Mouse (Mus musculus): ENCODE data around the gene Trub1. TPM values are rescaled to one million over a fixed set of nuclear protein-coding genes. Genes with fewer than 3 reads are reported as not detected.
A peak's percentile ranks its signal among the peaks of the same experiment; 100 is the strongest.

Gene Trub1
- polyA plus RNA-seq, 1 experiment from 2014 or later = 25.2 TPM

DNA sequence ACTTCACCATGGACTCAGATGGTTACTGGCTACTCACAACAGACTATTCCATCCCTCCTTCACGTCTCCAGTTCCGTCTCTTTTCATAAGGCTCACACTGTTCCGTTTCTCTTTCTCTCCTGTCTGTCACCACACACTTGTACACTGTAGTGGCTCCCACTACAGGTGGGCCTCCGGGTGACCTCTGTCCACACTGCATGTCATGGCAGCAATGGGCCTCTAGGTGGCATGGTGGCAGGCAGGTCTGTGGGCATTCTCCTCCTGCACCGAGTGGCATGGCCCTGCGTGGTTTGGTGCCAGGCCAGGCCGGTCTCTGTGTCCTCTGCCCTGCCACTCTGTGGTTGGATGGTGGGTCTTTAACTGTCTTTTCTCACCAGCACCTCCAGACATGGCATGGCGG is 30.1 kb downstream of the Trub1 start:
- no peak overlapping the region for H3K4me3 ChIP-seq
- no peaks in the 10 kb centered on the region for H3K27me3 ChIP-seq (ENCODE audit: low read depth, poor library complexity, severe bottlenecking)
- H3K9me3 ChIP-seq (replicated peaks) = no peaks in the 10 kb centered on the region
- H3K27ac ChIP-seq = no peak overlapping the region
- peaks cover 24% of the 10 kb centered on the region for H3K4me1 ChIP-seq
- 90% methylated on average over 8 of the region's 8 CpGs for WGBS
- DNase-seq (ENCODE audit: low spot score) = no peak
- peaks cover 24% of the 10 kb centered on the region for H3K36me3 ChIP-seq

DNA sequence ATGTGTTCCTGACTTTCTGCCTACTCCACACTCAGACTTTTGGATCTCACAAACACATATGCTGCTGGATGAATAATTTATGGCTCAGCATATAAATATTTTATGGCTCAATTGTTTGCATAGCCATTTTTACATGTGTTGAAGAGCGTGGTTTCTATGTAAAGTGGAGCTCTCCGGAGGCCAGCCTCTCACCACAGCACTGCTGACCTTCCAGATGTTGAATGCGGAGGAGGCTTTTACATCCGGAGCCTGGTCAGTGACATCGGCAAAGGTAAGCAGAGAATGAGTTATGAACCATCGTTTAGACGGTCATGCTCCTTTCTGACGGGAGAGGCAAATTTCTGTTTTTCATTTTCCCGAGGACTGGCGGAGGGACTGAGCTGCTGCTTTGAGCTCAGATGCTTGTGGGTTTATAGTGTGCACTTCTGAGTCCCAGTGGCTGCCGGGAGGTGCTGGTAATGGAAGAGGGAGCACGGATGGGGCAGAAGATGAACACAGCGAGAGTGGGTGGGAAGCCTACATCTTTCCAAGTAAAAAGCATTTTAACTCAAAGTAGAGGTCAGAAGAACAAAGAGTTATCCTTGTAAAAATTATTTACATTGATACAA is 34.4 kb downstream of the Trub1 start:
- DNase-seq (ENCODE audit: low spot score) = no peak
- peak overlapping the region; percentile 71; the same call in 1 of the 2 replicates for H3K27ac ChIP-seq
- H3K36me3 ChIP-seq = peaks cover 23% of the 10 kb centered on the region
- H3K4me1 ChIP-seq = peaks cover 47% of the 10 kb centered on the region
- WGBS = 43% methylated on average over 13 of the region's 13 CpGs
- H3K9me3 ChIP-seq (replicated peaks) = no peaks in the 10 kb centered on the region
- no peak overlapping the region for H3K4me3 ChIP-seq
- no peaks in the 10 kb centered on the region for H3K27me3 ChIP-seq (ENCODE audit: low read depth, poor library complexity, severe bottlenecking)

DNA sequence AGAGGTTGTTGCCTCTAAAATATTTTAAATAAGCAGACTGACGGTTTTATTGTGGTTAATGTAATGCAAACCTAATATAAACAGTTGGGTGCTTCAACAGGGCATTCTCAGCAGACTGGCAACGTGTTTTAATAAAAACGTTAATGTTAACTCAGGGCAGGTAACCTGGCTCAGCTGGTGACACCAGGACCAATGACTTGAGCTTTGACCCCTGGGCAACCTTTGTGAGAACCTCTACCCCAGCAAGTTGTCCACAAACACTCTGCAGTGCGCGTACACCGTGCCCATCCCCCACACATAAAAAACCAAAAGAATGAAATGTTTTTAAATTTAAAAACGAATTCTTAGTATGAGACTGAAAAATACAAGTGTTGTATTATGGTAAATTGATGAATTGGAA is 36.8 kb downstream of the Trub1 start:
- Histone ChIP-seq H3K36me3 (peaks cover 14% of the 10 kb centered on the region), H3K9me3 (replicated peaks) (no peaks in the 10 kb centered on the region), H3K4me1 (peaks cover 47% of the 10 kb centered on the region), H3K4me3 (no peak overlapping the region), H3K27ac (no peak overlapping the region), H3K27me3 (ENCODE audit: low read depth, poor library complexity, severe bottlenecking) (no peaks in the 10 kb centered on the region)
- 73% methylated on average over 7 of the region's 7 CpGs for WGBS
- DNase-seq (ENCODE audit: low spot score) = no peak

DNA sequence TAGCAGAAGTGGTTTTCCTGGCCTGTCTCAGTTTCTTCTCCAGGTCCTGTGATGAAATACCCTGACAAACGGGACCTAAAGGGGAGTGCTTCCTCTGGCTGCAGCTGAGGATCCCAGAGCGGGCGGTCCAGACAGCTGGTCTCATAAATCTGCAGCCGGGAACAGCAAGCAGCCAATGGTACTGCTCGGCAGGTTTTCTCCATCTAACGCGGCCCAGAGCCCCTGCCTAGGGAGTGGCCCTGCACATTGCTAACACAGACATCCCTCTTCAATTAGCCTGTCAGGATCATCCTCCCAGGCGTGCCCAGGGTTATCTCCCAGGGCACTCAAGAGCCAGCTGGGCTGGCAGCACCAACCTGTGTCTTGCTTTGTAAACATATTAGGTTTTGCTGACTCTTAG is 38.3 kb downstream of the Trub1 start:
- Histone ChIP-seq H3K4me3 (no peak overlapping the region), H3K4me1 (peaks cover 52% of the 10 kb centered on the region), H3K36me3 (peaks cover 5% of the 10 kb centered on the region; the same call in 1 of the 2 replicates), H3K27ac (peak overlapping the region; percentile 62), H3K27me3 (ENCODE audit: low read depth, poor library complexity, severe bottlenecking) (no peaks in the 10 kb centered on the region), H3K9me3 (replicated peaks) (no peaks in the 10 kb centered on the region)
- 7% methylated on average over 8 of the region's 8 CpGs for WGBS
- DNase-seq (ENCODE audit: low spot score) = peak; percentile 72

DNA sequence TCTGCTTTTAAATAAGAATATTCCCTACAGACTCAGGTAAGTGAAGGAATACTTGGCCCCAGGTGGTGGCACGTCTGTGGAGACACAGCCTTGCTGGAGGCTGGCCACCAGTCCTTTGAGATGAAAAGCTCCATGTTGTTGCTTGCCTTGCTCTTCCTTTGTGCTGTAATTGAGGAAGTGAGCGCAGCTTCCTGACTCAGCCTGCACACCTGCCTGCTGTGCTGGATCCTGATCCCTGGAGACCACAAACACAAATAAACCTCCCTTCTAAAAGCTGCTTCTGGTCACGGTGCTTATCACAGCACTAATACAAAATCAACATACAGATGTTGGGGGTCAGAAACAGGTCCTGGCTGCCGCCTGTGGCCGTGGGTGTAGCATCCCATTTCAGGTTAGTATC is 41.3 kb downstream of the Trub1 start:
- Histone ChIP-seq H3K27ac (no peak overlapping the region), H3K4me1 (peaks cover 53% of the 10 kb centered on the region), H3K9me3 (replicated peaks) (no peaks in the 10 kb centered on the region), H3K4me3 (no peak overlapping the region), H3K36me3 (peaks cover 4% of the 10 kb centered on the region; the same call in 1 of the 2 replicates), H3K27me3 (ENCODE audit: low read depth, poor library complexity, severe bottlenecking) (no peaks in the 10 kb centered on the region)
- WGBS = 86% methylated on average over 5 of the region's 5 CpGs
- no peak for DNase-seq (ENCODE audit: low spot score)

DNA sequence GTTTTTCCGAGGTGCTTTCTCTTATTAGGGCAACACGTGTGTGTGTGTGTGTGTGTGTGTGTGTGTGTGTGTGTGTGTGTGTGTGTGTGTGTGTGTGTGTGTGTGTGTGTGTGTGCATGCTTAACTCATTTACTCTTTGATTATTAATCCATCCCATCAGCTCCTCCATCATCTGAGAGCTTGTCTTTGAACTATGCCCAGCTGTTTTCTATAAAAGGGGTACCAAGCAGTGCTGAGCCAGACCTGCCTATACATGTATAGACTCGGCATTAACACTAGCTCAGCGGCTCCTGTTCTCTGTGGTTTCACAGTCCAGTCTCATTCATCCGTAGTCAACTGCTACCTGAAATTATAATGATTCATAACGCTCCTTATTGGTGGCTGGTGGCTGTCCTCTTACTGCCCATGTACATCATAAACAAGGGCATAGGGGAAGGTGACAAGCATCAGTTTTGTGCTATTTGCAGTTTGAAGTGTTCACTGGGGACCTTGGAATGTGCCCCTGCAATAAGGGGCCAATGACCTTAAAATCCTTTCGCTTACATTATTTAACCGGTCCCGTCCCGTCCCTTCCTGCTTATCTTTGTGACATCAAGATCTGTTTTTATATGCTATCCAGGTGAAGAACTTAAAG is 45.5 kb downstream of the Trub1 start:
- Histone ChIP-seq H3K4me1 (peaks cover 44% of the 10 kb centered on the region), H3K36me3 (peaks cover 2% of the 10 kb centered on the region; the same call in 1 of the 2 replicates), H3K27ac (peak overlapping the region; percentile 84), H3K9me3 (replicated peaks) (no peaks in the 10 kb centered on the region), H3K27me3 (ENCODE audit: low read depth, poor library complexity, severe bottlenecking) (no peaks in the 10 kb centered on the region), H3K4me3 (peak overlapping the region; percentile 25)
- WGBS = 28% methylated on average over 10 of the region's 10 CpGs
- DNase-seq (ENCODE audit: low spot score) = peak; percentile 52

DNA sequence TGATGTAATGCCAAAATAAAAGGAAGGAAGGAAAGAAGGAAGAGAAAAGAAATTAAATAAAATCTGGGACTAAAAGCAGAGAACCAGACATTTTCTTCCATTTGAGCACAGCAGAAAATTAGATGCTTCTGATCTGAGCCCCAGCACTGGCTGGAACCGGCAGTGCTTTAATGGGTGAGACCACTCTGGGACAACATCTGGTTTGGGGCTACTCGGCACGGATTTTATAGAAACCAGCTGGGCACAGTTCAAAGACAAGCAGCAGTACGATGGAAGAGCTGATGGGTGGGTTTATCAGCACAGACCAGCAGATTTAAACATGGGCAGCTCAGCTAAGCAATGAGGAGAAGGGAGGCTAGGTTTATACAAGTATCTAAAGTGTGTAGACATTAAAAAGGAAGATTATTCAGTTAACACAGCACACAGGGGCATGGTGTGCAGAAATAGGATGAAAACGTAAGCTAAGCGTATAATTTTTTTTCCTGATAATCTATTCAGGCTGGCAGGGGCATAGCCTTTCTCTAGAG is 46.2 kb downstream of the Trub1 start:
- Histone ChIP-seq H3K9me3 (replicated peaks) (no peaks in the 10 kb centered on the region), H3K27ac (peak overlapping the region; percentile 84), H3K36me3 (peaks cover 2% of the 10 kb centered on the region; the same call in 1 of the 2 replicates), H3K4me1 (peaks cover 50% of the 10 kb centered on the region), H3K27me3 (ENCODE audit: low read depth, poor library complexity, severe bottlenecking) (no peaks in the 10 kb centered on the region), H3K4me3 (peak overlapping the region; percentile 25; the same call in 1 of the 2 replicates)
- 26% methylated on average over 6 of the region's 6 CpGs for WGBS
- DNase-seq (ENCODE audit: low spot score) = peak; percentile 82

DNA sequence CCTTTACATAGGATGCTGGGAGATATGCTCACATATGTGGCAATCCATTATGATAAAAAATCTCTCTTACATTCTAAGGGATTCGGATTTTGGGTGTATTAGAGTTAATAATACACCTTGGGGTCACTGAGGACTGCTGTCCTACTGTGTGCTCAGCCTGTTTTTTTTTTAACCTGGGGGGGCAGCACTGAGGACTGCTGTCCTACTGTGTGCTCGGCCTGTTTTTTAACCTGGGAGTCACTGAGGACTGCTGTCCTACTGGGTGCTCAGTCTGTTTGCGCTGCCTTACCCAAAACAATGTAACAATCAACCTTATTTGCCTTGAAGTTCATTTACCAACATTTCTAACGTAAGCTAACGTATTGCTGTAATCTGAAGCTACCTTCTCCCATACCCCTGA is 47.5 kb downstream of the Trub1 start:
- no peak overlapping the region for H3K27ac ChIP-seq
- no peak overlapping the region for H3K4me3 ChIP-seq
- no peak for DNase-seq (ENCODE audit: low spot score)
- 94% methylated on average over 5 of the region's 5 CpGs for WGBS
- H3K27me3 ChIP-seq (ENCODE audit: low read depth, poor library complexity, severe bottlenecking) = no peaks in the 10 kb centered on the region
- H3K9me3 ChIP-seq (replicated peaks) = no peaks in the 10 kb centered on the region
- H3K36me3 ChIP-seq = no peaks in the 10 kb centered on the region
- peaks cover 46% of the 10 kb centered on the region for H3K4me1 ChIP-seq

DNA sequence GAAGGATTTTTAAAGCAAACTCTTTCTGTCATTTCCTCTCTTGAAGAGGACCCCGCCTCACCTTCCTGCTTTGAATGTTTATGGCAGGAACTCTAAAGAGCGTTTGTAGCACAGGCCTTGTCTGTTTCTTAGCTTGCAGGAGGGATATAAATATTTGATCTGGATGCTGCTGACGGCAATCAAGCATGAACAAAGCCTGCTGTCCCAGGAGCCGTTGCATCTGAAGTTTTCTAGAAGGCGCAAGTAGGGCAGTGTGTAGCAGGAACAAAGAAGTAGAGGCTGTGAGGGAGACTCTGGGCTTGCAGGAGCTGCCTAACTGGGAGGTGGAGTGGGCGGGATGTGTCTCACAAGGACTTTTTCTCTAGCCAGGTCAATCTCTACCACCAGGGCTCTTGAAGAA is 50.4 kb downstream of the Trub1 start:
- 58% methylated on average over 6 of the region's 6 CpGs for WGBS
- DNase-seq (ENCODE audit: low spot score) = no peak
- H3K27me3 ChIP-seq (ENCODE audit: low read depth, poor library complexity, severe bottlenecking) = no peaks in the 10 kb centered on the region
- H3K9me3 ChIP-seq (replicated peaks) = no peaks in the 10 kb centered on the region
- H3K27ac ChIP-seq = peak overlapping the region; percentile 65
- H3K4me1 ChIP-seq = peaks cover 36% of the 10 kb centered on the region
- H3K4me3 ChIP-seq = no peak overlapping the region
- no peaks in the 10 kb centered on the region for H3K36me3 ChIP-seq

DNA sequence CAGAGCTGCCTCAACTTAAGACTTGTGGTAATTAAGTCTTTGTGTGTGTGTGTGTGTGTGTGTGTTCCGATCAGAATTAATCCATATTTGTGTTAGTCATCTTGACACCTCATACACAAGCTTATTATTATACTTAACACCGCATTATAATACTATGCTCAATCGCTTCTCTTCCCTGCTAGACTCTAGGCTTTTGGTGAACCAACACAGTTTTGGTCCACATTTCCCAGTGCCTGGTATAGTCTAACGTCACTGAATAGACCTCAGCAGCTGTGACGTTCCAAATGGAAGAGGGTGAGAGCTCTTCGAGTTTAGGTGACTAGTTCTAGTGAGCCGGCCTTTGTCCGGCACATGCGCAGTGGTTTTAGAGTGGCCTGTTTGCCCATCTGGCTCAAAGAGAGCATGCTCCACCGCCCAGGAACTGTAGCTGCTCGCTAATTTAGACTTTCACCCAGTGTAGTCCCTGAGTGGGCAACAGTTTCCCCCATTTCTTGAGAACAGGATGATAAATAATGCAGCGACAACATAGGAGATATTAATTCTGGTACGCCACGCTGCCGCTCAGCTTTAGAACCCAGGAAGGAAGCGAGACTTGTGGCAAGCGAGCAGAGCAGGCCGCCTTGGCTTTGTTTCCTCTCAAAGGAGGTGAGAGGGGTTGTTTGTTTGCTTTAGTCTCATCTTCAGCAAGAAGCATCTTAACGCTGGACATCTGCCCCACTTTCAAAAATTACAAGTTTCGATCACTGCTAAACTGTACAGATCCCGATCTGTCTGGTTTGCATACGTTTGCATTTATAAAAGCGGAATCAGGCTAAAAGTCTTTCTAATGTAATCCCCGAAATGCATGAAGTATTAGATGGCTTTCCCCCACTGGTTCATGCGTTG is 52.6 kb downstream of the Trub1 start:
- Histone ChIP-seq H3K27me3 (ENCODE audit: low read depth, poor library complexity, severe bottlenecking) (no peaks in the 10 kb centered on the region), H3K9me3 (replicated peaks) (no peaks in the 10 kb centered on the region), H3K36me3 (no peaks in the 10 kb centered on the region), H3K4me1 (peaks cover 32% of the 10 kb centered on the region), H3K4me3 (no peak overlapping the region), H3K27ac (0 out of 2 replicates have a peak overlapping the region, but pooled peaks have one; percentile 30)
- WGBS = 89% methylated on average over 25 of the region's 25 CpGs
- no peak for DNase-seq (ENCODE audit: low spot score)

DNA sequence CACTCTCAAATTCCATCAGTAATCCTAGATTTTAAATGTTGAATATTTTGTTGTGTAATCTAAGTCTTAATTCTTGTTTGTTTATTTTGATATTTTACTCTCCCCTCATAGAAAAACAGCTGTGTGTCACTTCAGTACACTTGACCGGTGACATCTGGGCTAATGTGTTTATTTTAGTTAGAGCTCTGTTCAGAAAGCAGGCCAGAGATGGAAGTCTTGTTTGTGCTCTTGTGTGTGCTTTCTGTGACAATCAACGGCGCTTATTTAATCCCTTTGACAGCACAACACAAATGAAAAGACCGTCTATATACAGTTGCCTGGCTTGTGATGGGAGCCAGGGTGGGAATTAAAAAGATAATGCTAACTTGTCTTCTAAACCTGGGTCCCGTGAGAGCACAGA is 53.9 kb downstream of the Trub1 start:
- no peak overlapping the region for H3K4me3 ChIP-seq
- no peaks in the 10 kb centered on the region for H3K9me3 ChIP-seq (replicated peaks)
- no peaks in the 10 kb centered on the region for H3K36me3 ChIP-seq
- no peak for DNase-seq (ENCODE audit: low spot score)
- 32% methylated on average over 5 of the region's 5 CpGs for WGBS
- no peak overlapping the region for H3K27ac ChIP-seq
- peaks cover 41% of the 10 kb centered on the region for H3K4me1 ChIP-seq
- no peaks in the 10 kb centered on the region for H3K27me3 ChIP-seq (ENCODE audit: low read depth, poor library complexity, severe bottlenecking)

DNA sequence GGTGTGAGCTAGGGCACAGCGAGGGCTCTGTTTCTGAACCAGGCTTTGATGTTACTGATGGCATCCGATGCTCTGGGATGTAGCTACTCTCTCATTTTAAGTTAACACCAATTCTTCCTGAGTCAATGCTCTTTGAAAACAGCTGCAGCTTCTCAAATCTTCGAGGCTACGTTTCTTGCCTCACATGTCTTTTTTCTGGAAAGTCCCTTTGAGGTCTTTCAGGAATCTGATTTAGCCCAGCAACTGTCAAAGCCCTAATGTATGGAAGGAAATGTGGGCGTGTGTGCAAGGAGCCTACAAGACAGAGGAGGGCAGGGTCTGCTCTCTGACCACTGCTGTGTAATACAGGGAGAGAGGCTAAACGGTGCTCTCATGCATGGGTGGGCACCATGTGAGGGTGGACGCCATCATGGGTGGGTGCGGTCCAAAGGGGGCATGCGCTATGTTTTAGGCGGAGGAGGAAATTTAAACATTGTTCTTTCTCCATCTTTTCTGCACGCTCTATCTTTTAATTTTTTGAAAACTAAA is 55.6 kb downstream of the Trub1 start:
- Histone ChIP-seq H3K4me1 (peaks cover 36% of the 10 kb centered on the region), H3K27ac (no peak overlapping the region), H3K9me3 (replicated peaks) (no peaks in the 10 kb centered on the region), H3K27me3 (ENCODE audit: low read depth, poor library complexity, severe bottlenecking) (no peaks in the 10 kb centered on the region), H3K36me3 (no peaks in the 10 kb centered on the region), H3K4me3 (no peak overlapping the region)
- WGBS = 90% methylated on average over 11 of the region's 11 CpGs
- no peak for DNase-seq (ENCODE audit: low spot score)

Data from limb, embryonic 10.5 days (tissue).